Mouse (Mus musculus) macrophage (primary cell): ENCODE measurements around the gene Maml2. TPM values are rescaled to one million over a fixed set of nuclear protein-coding genes. Genes with fewer than 3 reads are reported as not detected.

Source experiments
- H3K27ac ChIP-seq: fragments of 350-480 bp; formaldehyde crosslinking; 2 replicates; pipeline ENCODE4 v1.9.0; 2021
- H3K36me3 ChIP-seq: fragments of 350-480 bp; formaldehyde crosslinking; 2 replicates; pipeline ENCODE4 v1.9.0; 2021; ENCODE audit errors: inconsistent target
- H3K4me3 ChIP-seq: fragments of 350-480 bp; formaldehyde crosslinking; 2 replicates; pipeline ENCODE4 v1.9.0; 2021; ENCODE audit errors: inconsistent target
- H3K79me2 ChIP-seq: fragments of 350-480 bp; formaldehyde crosslinking; 2 replicates; pipeline ENCODE4 v1.9.0; 2021; ENCODE audit errors: inconsistent target
- WGBS: methylation state at CpG from one replicate; pipeline ENCODE4 v1.1.7; 2026; ENCODE audit warnings: inconsistent platforms; ENCODE audit not compliant: missing documents; 5-methylcytosine and 5-hydroxymethylcytosine counted together
- polyA plus RNA-seq: library from polyadenylated mRNA; stranded (reverse); fragments of 250-400 nt; gene quantifications from 3 replicates; pipeline ENCODE4 v1.2.4, GENCODE M21; 2018; ENCODE audit warnings: inconsistent platforms

Gene Maml2
- polyA plus RNA-seq, 1 experiment from 2014 or later = 6.0 TPM

DNA sequence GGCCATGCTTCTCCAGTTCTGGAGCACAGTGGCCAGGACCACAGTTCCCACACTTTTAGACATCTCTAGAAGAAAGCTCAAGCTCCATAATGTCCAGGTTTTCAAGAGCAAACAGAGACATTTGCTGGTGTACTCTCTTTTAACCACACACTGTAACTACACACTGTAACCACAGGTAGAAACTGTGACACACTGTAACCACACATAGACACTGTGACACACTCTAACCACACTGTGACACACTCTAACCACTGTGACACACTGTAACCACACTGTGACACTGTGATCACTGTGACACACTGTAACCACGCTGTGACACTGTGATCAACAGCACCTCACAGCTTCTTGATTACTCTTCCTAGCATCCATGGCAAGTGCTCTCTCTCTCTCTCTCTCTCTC lies 148.5 kb downstream of the Maml2 start:
- no peak overlapping the region for H3K27ac ChIP-seq
- no peak overlapping the region for H3K4me3 ChIP-seq
- H3K79me2 ChIP-seq = no peaks in the 10 kb centered on the region
- H3K36me3 ChIP-seq = no peaks in the 10 kb centered on the region
- 75% methylated on average over 1 of the region's 1 CpGs for WGBS

DNA sequence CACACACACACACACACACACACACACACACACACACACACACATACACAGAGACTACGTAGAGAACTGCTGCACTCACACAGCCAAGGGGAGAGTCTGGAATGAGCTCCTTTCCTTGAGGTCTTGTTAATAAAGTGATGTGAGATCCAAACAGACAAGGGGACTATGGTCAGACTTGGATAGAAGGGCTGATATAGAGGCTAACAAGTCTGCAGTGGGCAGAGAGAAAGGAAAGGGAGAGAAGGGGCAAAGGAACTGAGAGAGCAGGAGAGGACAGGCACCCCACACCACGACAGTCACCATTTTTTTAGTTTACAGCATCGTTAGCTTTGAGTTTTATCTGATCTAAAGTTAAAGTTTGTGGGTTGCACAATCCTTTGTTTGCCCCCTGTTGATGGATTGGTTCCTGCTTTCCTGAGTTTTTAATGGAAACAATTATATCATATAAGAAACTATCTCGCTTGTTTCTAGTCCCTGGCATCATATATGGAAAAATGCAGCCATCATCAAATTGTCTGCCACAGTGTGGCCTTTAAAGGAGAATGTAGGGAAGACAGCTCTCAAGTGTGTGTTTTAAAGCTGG lies 149.0 kb downstream of the Maml2 start, which contains the start of gene Gm17571:
Gm17571 (minus strand) TSS at position 51 of the 583 bp plus-strand sequence.
- no peak within 1 kb of the TSS for H3K27ac ChIP-seq

DNA sequence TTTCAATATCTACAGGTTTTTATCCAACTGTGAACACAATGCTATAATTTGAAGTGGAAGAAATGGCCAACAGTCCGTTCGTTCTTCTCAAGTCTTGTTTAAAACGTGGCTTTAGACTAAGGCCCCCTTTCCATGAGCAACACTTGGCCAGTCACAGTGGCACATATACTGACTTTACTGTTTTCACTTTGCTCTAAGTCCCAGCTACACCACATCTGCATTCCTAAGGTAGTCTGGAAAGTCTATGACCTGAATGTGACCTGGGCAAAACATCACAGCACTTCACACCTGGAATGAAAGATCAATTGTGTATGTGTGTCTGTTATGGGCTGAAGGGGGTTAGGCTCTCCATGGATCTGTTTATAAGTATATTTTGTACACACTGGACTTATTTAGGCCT lies 151.0 kb downstream of the Maml2 start:
- Histone ChIP-seq H3K27ac (no peak overlapping the region), H3K4me3 (no peak overlapping the region), H3K79me2 (no peaks in the 10 kb centered on the region), H3K36me3 (no peaks in the 10 kb centered on the region)
- 97% methylated on average over 3 of the region's 3 CpGs for WGBS

More for the DNA sequence above, 149.0 kb downstream of the Maml2 start, which contains the start of gene Gm17571:
- Histone ChIP-seq H3K36me3 (no peaks in the 10 kb centered on the region), H3K79me2 (no peaks in the 10 kb centered on the region), H3K4me3 (no peak within 1 kb of the TSS)
- 72% methylated on average over 4 of the region's 4 CpGs for WGBS

DNA sequence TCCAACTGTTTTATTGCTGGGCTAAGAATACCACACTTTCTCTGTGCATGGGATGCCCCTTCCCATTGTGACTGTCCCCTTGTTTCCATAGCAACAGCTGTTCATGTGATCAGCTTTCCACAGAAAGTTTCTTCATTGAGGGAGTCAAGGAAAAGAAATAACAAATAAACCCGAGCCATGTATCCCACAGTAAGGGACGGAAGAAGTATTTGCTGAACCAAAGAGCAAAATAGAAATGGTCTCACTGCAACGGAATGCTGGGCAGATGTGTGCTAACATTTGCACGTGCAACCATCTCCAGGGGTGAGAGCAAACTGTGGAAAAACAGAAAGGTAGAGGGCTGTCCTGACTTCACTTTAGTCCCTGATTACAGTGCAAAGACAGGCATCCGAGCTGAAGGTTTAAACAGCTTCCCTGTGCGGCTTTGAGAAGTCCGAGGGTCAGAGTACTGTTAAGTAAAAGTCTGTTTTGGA lies 156.9 kb downstream of the Maml2 start:
- 91% methylated on average over 7 of the region's 7 CpGs for WGBS
- Histone ChIP-seq H3K4me3 (no peak overlapping the region), H3K79me2 (no peaks in the 10 kb centered on the region), H3K36me3 (no peaks in the 10 kb centered on the region), H3K27ac (no peak overlapping the region)

DNA sequence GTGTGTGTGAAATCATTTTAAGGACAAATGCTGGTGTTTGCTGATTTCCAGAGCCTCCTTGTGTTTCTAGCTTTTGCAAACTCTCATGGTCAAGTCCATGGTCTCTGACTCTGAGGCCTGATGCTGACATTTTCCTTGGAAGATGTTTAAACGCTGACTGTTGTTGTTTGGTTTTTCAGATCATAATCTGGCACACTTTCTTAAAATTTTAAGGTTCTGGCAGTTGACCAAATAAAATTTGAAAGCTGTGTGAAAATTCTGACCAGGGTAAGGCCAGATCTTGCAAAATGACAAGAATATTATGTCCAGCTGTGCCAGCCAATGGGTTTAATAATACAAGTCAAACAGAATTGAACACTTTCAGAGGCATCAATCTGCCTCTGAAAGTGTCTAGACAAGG lies 157.5 kb downstream of the Maml2 start:
- Histone ChIP-seq H3K27ac (no peak overlapping the region), H3K36me3 (no peaks in the 10 kb centered on the region), H3K4me3 (no peak overlapping the region), H3K79me2 (no peaks in the 10 kb centered on the region)
- WGBS = 91% methylated on average over 1 of the region's 1 CpGs

DNA sequence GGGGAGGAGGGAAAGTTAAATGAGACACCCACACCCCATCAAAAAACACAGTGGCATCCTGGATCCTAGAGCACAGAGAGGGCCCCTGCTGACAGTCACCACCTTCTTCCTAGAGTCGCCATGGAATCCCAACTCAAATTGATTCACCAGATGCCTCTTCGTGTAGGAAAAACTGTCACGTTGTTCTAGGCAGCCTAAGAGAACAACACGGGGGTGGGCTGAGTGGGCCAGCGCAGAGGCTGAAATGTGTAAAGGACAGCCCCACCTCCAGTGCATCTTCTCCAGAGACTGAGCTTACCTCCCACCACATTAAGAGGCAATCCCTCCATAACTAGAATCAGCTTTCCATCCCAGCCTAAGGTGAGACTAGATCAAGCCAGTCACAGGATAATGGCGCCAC lies 160.0 kb downstream of the Maml2 start:
- Histone ChIP-seq H3K79me2 (no peaks in the 10 kb centered on the region), H3K27ac (no peak overlapping the region), H3K36me3 (no peaks in the 10 kb centered on the region), H3K4me3 (no peak overlapping the region)
- WGBS = 97% methylated on average over 6 of the region's 6 CpGs

DNA sequence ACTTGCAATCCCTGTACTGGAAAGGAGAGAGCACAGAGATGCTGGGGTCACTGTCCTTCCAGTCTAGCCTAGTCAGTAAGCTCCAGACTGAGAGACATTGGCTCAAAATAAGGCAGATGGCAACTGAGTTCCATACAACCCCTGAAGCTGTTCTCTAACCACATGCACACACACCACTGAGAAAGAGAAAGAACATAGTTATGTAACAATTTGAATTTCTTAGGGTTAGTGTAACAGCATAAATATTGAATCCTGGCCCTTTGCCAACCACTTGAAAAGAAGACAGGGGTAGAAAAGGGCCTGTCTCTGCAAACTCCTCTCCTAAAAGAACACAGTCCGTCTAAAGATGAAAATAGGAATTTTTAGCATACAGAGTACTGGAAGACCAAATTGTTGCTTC lies 161.6 kb downstream of the Maml2 start:
- Histone ChIP-seq H3K79me2 (no peaks in the 10 kb centered on the region), H3K4me3 (no peak overlapping the region), H3K36me3 (no peaks in the 10 kb centered on the region), H3K27ac (no peak overlapping the region)
- WGBS = 89% methylated on average over 1 of the region's 1 CpGs

DNA sequence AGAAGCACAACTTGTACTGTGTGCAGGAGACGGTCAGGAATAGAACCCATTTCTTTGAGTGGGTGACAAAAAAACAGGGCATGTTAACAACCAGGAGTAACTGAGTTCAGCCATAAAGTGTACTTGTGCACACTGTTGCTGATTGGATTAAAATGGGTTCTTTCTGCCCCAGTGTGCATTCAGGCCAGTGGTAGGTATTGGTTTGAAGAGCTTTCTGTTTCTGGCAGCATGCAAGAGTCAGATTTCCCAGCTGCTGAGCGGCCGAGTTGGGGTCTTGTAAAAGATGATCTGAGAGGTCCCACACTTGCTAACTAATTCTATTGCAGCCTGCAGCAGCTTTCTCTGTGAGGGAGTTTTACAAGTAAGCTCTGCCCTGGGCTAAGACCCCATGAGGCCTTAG lies 162.3 kb downstream of the Maml2 start:
- Histone ChIP-seq H3K36me3 (no peaks in the 10 kb centered on the region), H3K79me2 (no peaks in the 10 kb centered on the region), H3K27ac (no peak overlapping the region), H3K4me3 (no peak overlapping the region)
- WGBS = 98% methylated on average over 3 of the region's 3 CpGs

DNA sequence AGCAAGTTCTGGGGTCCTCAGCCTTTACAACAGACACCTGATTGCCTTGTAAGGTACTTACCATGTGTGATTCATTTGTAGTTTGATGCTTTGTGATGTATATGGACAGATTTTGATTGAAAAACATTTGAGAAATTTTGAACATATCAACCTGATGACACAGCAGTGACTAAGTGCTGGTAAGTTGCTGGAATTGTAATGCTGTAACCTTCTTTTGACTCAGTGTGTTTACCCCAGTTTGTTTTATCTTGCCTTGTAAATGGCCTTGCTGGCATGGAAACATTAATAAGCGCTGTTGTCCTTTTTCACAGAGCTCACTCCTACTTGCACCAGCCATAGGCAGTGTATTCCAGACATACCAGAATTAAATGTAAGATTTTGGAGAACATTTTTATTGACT lies 163.2 kb downstream of the Maml2 start:
- no peak overlapping the region for H3K27ac ChIP-seq
- H3K79me2 ChIP-seq = no peaks in the 10 kb centered on the region
- no peak overlapping the region for H3K4me3 ChIP-seq
- no peaks in the 10 kb centered on the region for H3K36me3 ChIP-seq
- WGBS = 100% methylated on average over 1 of the region's 1 CpGs

DNA sequence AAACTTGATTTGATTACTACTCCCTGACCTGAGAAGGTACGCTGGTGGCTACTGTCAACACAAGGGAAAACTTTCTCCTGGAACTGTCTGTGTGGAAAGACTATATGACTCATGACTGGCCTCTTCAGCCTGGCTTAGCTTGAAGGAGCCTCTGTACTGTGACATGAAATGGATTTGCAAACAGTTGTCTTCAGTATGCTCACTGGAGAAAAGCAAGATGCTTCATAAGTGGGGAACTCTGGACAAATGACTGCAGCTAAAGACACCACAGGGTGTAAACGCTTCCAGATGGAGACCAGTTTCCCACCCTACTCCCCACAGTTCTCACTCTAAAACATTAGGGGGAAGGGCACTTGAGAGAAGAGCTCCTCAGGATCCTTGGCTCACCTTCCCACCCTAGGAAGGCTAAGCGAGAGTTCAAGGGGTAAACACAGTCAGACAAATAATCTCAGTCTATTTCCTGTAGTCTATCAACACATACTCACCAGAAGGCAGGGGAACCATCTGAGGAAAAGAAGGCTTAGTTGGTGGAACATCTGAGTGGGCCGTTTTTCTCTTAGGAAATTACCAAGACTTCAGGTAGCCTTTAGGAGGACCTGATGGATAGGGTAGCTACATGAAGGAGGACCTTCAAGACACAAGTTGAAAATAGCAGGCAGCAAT lies 167.7 kb downstream of the Maml2 start:
- H3K4me3 ChIP-seq = no peak overlapping the region
- no peaks in the 10 kb centered on the region for H3K36me3 ChIP-seq
- H3K79me2 ChIP-seq = no peaks in the 10 kb centered on the region
- 85% methylated on average over 4 of the region's 4 CpGs for WGBS
- H3K27ac ChIP-seq = peak overlapping the region; percentile 60; the same call in 1 of the 2 replicates

DNA sequence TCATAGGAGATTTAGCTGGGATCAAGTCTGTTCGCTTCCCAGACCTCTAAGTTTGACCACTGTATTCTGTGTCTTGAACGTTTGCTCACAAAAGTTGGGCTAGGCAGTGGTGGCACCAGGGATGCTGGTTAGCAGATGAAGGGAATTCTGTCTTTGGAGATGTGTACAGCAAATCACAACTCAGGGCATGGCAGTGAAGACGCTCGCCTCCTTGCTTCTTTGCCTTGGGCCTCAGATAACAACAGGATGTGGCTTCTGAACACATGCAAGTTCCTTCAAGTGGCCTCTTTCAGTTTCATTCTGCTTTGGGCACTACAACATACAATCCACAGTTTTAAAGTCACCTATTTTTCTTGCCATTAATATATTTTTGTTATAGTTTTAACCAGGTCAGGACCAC lies 168.6 kb downstream of the Maml2 start:
- peak overlapping the region; percentile 60 for H3K27ac ChIP-seq
- 30% methylated on average over 4 of the region's 4 CpGs for WGBS
- no peaks in the 10 kb centered on the region for H3K79me2 ChIP-seq
- no peaks in the 10 kb centered on the region for H3K36me3 ChIP-seq
- H3K4me3 ChIP-seq = peak overlapping the region; percentile 7; the same call in 1 of the 2 replicates

DNA sequence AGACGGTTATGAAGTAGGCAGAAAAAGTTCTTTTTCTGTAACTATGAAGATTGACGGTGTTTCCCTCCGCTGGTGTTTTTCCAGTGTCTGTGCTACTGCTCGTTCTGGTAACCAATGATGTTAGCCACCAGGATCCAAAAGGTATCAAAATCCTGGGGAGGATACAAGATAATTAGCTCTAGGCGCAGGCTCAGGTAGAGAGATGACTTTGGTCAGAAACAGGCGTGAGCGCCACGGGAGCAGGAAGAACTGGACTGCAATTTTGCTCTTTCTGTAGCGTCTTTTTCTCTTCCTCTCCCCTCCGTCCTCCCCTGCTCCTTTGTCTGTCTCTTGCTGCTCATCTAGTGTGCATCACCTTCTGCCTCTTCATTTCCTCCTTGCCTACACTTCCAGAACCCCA lies 169.1 kb downstream of the Maml2 start:
- WGBS = 8% methylated on average over 10 of the region's 10 CpGs
- Histone ChIP-seq H3K36me3 (no peaks in the 10 kb centered on the region), H3K79me2 (no peaks in the 10 kb centered on the region), H3K4me3 (peak overlapping the region; percentile 7; the same call in 1 of the 2 replicates), H3K27ac (peak overlapping the region; percentile 60)

DNA sequence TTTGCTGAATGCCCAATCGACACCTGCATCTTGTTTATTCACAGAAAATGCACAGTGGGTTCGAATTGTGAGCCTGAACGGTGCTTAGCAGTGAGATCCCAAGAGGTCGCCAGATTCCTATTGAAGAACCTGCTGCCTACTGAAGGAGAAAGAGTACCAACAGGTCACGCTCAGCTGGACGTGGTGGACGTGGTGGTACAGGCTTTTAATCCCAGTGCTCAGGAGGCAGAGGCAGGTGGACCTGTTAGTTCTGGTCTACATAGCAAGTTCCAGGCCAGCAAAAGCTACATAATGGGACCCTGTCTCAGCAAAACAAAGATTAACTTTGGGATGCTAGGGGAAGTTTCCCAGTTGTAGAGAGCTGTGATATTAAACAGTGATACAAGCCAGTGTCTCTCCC lies 170.0 kb downstream of the Maml2 start:
- no peak overlapping the region for H3K27ac ChIP-seq
- H3K36me3 ChIP-seq = no peaks in the 10 kb centered on the region
- WGBS = 97% methylated on average over 7 of the region's 7 CpGs
- H3K4me3 ChIP-seq = no peak overlapping the region
- no peaks in the 10 kb centered on the region for H3K79me2 ChIP-seq

DNA sequence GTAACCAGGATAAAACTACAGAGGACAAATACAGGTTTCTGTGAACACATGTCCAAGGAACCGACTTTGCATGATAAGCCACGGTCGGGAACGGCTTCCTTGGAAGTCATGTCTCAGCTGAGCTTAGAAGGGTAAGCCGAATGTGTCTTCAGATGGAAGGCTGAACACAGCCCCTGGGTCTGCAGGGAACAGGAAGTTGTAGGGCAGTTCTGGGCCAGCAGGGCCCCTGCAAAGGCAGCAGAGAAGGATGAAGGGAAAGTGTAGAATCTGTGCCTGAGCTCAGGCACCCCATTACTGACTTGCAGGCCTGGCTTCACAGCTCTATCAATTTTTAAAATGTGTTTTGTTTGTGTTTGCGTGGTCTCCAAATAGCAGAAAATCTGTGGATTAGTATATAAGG lies 171.0 kb downstream of the Maml2 start:
- H3K4me3 ChIP-seq = no peak overlapping the region
- 68% methylated on average over 6 of the region's 6 CpGs for WGBS
- H3K79me2 ChIP-seq = no peaks in the 10 kb centered on the region
- H3K27ac ChIP-seq = no peak overlapping the region
- H3K36me3 ChIP-seq = no peaks in the 10 kb centered on the region

DNA sequence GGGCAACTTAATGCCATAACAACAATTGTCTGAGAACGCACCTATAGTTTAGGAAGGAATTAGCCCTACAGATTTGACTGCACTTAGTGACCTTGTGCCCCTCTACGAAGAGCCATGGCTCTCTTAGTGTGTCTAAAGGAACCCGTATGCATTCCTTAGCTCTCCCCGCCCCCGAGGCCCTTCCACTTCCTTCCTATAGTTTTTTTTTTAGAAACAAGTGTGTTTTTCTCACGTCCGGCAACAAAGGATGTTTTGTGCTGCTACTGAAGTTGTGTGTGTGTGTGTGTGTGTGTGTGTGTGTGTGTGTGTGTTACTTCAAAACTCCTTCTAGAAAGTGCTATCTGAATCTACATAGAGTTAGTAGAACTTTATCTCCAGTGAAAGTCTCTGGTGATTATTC lies 172.3 kb downstream of the Maml2 start:
- Histone ChIP-seq H3K79me2 (no peaks in the 10 kb centered on the region), H3K27ac (no peak overlapping the region), H3K36me3 (no peaks in the 10 kb centered on the region), H3K4me3 (no peak overlapping the region)
- 16% methylated on average over 7 of the region's 7 CpGs for WGBS
